Comparison of ENCODE assay signal across 16 mouse cellular contexts in the genomic region with DNA sequence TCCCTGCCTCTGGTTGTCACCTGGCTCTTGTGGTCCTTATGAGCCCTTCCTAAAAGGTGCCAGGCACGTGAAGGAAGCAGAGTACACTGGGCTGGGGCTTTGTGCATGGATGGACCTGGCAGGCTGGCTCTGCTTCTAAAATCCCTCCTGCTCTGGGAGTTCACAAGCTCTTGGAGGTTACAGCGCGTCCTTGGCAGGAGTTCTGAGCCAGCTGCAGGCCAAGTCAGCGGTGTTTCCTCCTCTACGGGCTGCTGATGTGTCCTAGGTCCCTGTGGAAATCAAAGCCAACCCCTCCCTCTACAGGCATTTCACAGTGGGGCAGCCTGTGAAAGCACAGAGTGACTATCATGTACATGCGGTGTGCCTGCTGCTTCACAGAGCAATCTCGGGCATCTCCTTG. TPM values are rescaled to one million over a fixed set of nuclear protein-coding genes. Genes with fewer than 3 reads are reported as not detected.
DNase-seq lines count a peak whose midpoint lies in the region; ATAC-seq lines count a peak whose summit lies in the region.
"Had no signal": no experiment of that assay in that cellular context is flagged by ENCODE, and none has a peak within 500 bp of the region (broad histone marks: within the 10 kb centered on the region; RNA-seq: fewer than 3 reads in every experiment).

No protein-coding gene starts in this region.

- H3K9ac ChIP-seq in liver, embryonic 12.5 days = no peak overlapping the region
- H3K9ac ChIP-seq: embryonic facial prominence, embryonic 12.5 days; liver, embryonic 13.5 days; midbrain, embryonic 15.5 days had no signal

- peak; percentile 98 for DNase-seq in heart, adult 11 months
- no peak for DNase-seq in heart, embryonic 10.5 days (ENCODE audit: low spot score)
- peak; percentile 54 for DNase-seq in NIH3T3 (ENCODE audit: low read depth)
- peak; percentile 32 to 76 for DNase-seq in gastrocnemius, adult 8-10 months (ENCODE audit: low spot score in 2 of 2)
- peak; percentile 50 for DNase-seq in heart, postnatal 25 days (ENCODE audit: low spot score)
- no peak for DNase-seq in MN1 (ENCODE audit: low spot score)
- DNase-seq in T-cell, adult 2 months (ENCODE audit: low spot score) = no peak
- DNase-seq: cerebellum, adult 11-12 months; kidney, adult 18-20 months; kidney, postnatal 25 days; liver, embryonic 13.5 days had no signal

- H3K27me3 ChIP-seq in heart, embryonic 10.5 days (ENCODE audit: insufficient read depth, poor library complexity, severe bottlenecking) = 0 out of 2 replicates have a peak, but pooled peaks cover 6% of the 10 kb centered on the region
- no peaks in the 10 kb centered on the region; the same call in 1 of the 2 replicates for H3K27me3 ChIP-seq in liver, embryonic 12.5 days (replicated peaks)
- H3K27me3 ChIP-seq: embryonic facial prominence, embryonic 12.5 days; liver, embryonic 13.5 days; midbrain, embryonic 15.5 days had no signal

- ATAC-seq in liver, embryonic 12.5 days = no peak
- ATAC-seq: hindbrain, embryonic 16.5 days; midbrain, embryonic 15.5 days had no signal

- H3K9me3 ChIP-seq in heart, embryonic 10.5 days = no peaks in the 10 kb centered on the region
- no peaks in the 10 kb centered on the region for H3K9me3 ChIP-seq in liver, embryonic 12.5 days (replicated peaks)
- H3K9me3 ChIP-seq: embryonic facial prominence, embryonic 12.5 days; liver, embryonic 13.5 days had no signal

- H3K4me3 ChIP-seq in heart, embryonic 10.5 days = no peak overlapping the region
- no peak overlapping the region for H3K4me3 ChIP-seq in liver, embryonic 12.5 days
- H3K4me3 ChIP-seq: embryonic facial prominence, embryonic 12.5 days; liver, embryonic 13.5 days; midbrain, embryonic 15.5 days had no signal

- WGBS in heart, embryonic 10.5 days = 73% methylated on average over 7 of the region's 7 CpGs
- 58% methylated on average over 7 of the region's 7 CpGs for WGBS in liver, embryonic 12.5 days (ENCODE audit: insufficient replicate concordance)

- no peaks in the 10 kb centered on the region for H3K36me3 ChIP-seq in heart, embryonic 10.5 days
- no peaks in the 10 kb centered on the region for H3K36me3 ChIP-seq in liver, embryonic 12.5 days
- H3K36me3 ChIP-seq: embryonic facial prominence, embryonic 12.5 days; liver, embryonic 13.5 days; midbrain, embryonic 15.5 days had no signal

- H3K4me2 ChIP-seq in liver, embryonic 12.5 days = no peak overlapping the region
- H3K4me2 ChIP-seq: embryonic facial prominence, embryonic 12.5 days; liver, embryonic 13.5 days; midbrain, embryonic 15.5 days had no signal

- no peak overlapping the region for H3K27ac ChIP-seq in heart, embryonic 10.5 days
- H3K27ac ChIP-seq in liver, embryonic 12.5 days = no peak overlapping the region
- H3K27ac ChIP-seq: embryonic facial prominence, embryonic 12.5 days; liver, embryonic 13.5 days; midbrain, embryonic 15.5 days had no signal

- peaks cover 4% of the 10 kb centered on the region; the same call in 1 of the 2 replicates for H3K4me1 ChIP-seq in heart, embryonic 10.5 days
- no peaks in the 10 kb centered on the region for H3K4me1 ChIP-seq in liver, embryonic 12.5 days
- H3K4me1 ChIP-seq: embryonic facial prominence, embryonic 12.5 days; liver, embryonic 13.5 days; midbrain, embryonic 15.5 days had no signal

- intact Hi-C loops in heart, postnatal 25 days (cut with DNase I) = no loop called here

RNA-seq across cellular contexts. Expression of a gene that starts 20.1 kb away (rescaled TPM):
- polyA plus RNA-seq in heart, embryonic 10.5 days (2016; fragmentation: Nextera tagmentation; extraction: Ambion mirVana) = 5.8 and 17.9 TPM in 2 replicates
- 1 to 10 TPM in 2 of 4 experiments, under 1 TPM in 2; 0.65 to 1.3 (median 0.93) TPM for total RNA-seq in gastrocnemius, adult 8-10 months (2022)
- 1 to 10 TPM; 1.2 to 1.9 TPM for total RNA-seq in heart, postnatal 25 days (2021)
- 0.87 and 1.0 TPM in 2 replicates for polyA plus RNA-seq in liver, embryonic 12.5 days (2016; fragmentation: Nextera tagmentation; extraction: Ambion mirVana)
- total RNA-seq: megakaryocyte, adult 5-6 weeks had no signal

Comparison
In these comparisons a context has a peak if more than half of its experiments do, and no peak if none do; other contexts are left out.
1. DNase-seq: peak in heart, adult 11 months (single experiment), NIH3T3 (single experiment), gastrocnemius, adult 8-10 months (2 of 2) and heart, postnatal 25 days (single experiment); none in heart, embryonic 10.5 days (single experiment), MN1 (single experiment) and T-cell, adult 2 months (single experiment).